Mouse (Mus musculus) erythroblast, embryonic 14.5 days (primary cell): ENCODE measurements around the gene Gnb3. TPM values are rescaled to one million over a fixed set of nuclear protein-coding genes. Genes with fewer than 3 reads are reported as not detected.

ENCODE experiments used
- H3K27me3 ChIP-seq: 2 replicates; pipeline ENCODE4 v1.6.1; 2012; ENCODE audit warnings: inconsistent platforms; ENCODE audit not compliant: control insufficient read depth
- H3K36me3 ChIP-seq: 2 replicates; pipeline ENCODE4 v1.6.1; 2012; ENCODE audit warnings: mild to moderate bottlenecking, inconsistent platforms; ENCODE audit not compliant: control insufficient read depth
- H3K4me1 ChIP-seq: 2 replicates; pipeline ENCODE4 v1.6.1; 2012; ENCODE audit warnings: inconsistent platforms; ENCODE audit not compliant: control insufficient read depth
- H3K4me3 ChIP-seq: replicated peaks from 2 replicates; pipeline ENCODE3; 2012; ENCODE audit warnings: moderate library complexity, mild to moderate bottlenecking, inconsistent platforms
- H3K9me3 ChIP-seq: 2 replicates; pipeline ENCODE4 v1.6.1; 2012; ENCODE audit warnings: low read length, inconsistent platforms, mixed read lengths; ENCODE audit not compliant: control insufficient read depth
- GATA1 ChIP-seq: IDR thresholded peaks from 2 replicates; pipeline ENCODE4 v1.6.1; 2012; ENCODE audit warnings: low read length, inconsistent platforms, mixed read lengths
- TAL1 ChIP-seq: IDR thresholded peaks from 3 replicates; pipeline ENCODE4 v1.6.1; 2012; ENCODE audit warnings: low read length, inconsistent platforms, mixed read lengths
- polyA plus RNA-seq: library from polyadenylated mRNA; stranded (reverse); fragments of >175 nt; gene quantifications from 2 replicates; pipeline ENCODE4 v1.2.3, GENCODE M21; 2012

Gnb3 gene
- polyA plus RNA-seq, result not detected in 2 replicates

- Histone ChIP-seq H3K9me3 (no peaks in the 10 kb centered on the region), H3K4me3 (no peak within 1 kb of the TSS), H3K27me3 (peaks cover 12% of the 10 kb centered on the region), H3K36me3 (peaks cover 11% of the 10 kb centered on the region), H3K4me1 (peaks cover 5% of the 10 kb centered on the region)
- no peak for TF ChIP-seq GATA1
- TF ChIP-seq TAL1, result no peak
Observed at GRCm38 (mm10) chr6:124840241-124841167, at the start of gene Gnb3. TSS of gene Gnb3 (minus strand) at chr6:124840275.

- H3K9me3 ChIP-seq, result no peaks in the 10 kb centered on the region
Observed at GRCm38 (mm10) chr6:124888555-124889125, 48.6 kb upstream of the Gnb3 start.

GRCm38 (mm10) chr6:124887986-124888385 is 47.9 kb upstream of the Gnb3 start, which contains the start of gene Cd4:
TSS of gene Cd4 (minus strand) at chr6:124888221.
- H3K4me3 ChIP-seq, result no peak within 1 kb of the TSS
- no peaks in the 10 kb centered on the region for H3K27me3 ChIP-seq
- H3K4me1 ChIP-seq, result no peaks in the 10 kb centered on the region
- TF ChIP-seq TAL1 (no peak), GATA1 (no peak)
- no peaks in the 10 kb centered on the region for H3K36me3 ChIP-seq
- no peaks in the 10 kb centered on the region for H3K9me3 ChIP-seq

More at GRCm38 (mm10) chr6:124888555-124889125, 48.6 kb upstream of the Gnb3 start:
- Histone ChIP-seq H3K27me3 (no peaks in the 10 kb centered on the region), H3K4me3 (no peak overlapping the region), H3K4me1 (no peaks in the 10 kb centered on the region), H3K36me3 (no peaks in the 10 kb centered on the region)
- no peak for TF ChIP-seq TAL1
- TF ChIP-seq GATA1, result no peak

- no peaks in the 10 kb centered on the region for H3K9me3 ChIP-seq
- H3K36me3 ChIP-seq, result no peaks in the 10 kb centered on the region
- TF ChIP-seq TAL1, result no peak
- no peak for TF ChIP-seq GATA1
- H3K4me3 ChIP-seq, result no peak overlapping the region
- H3K27me3 ChIP-seq, result peaks cover 2% of the 10 kb centered on the region
- H3K4me1 ChIP-seq, result no peaks in the 10 kb centered on the region
Observed at GRCm38 (mm10) chr6:124885956-124886381, 45.9 kb upstream of the Gnb3 start.

GRCm38 (mm10) chr6:124884714-124885500 is 44.8 kb upstream of the Gnb3 start:
- Histone ChIP-seq H3K4me3 (no peak overlapping the region), H3K9me3 (no peaks in the 10 kb centered on the region), H3K27me3 (peaks cover 2% of the 10 kb centered on the region), H3K36me3 (no peaks in the 10 kb centered on the region), H3K4me1 (no peaks in the 10 kb centered on the region)
- TF ChIP-seq TAL1 (no peak), GATA1 (no peak)

- TF ChIP-seq TAL1, result no peak
- TF ChIP-seq GATA1, result no peak
- no peaks in the 10 kb centered on the region for H3K36me3 ChIP-seq
Observed at GRCm38 (mm10) chr6:124883351-124883750, 43.3 kb upstream of the Gnb3 start.

GRCm38 (mm10) chr6:124881821-124882220 is 41.7 kb upstream of the Gnb3 start:
- Histone ChIP-seq H3K9me3 (no peaks in the 10 kb centered on the region), H3K4me3 (no peak overlapping the region), H3K27me3 (peaks cover 2% of the 10 kb centered on the region), H3K36me3 (no peaks in the 10 kb centered on the region), H3K4me1 (no peaks in the 10 kb centered on the region)
- TF ChIP-seq GATA1, result no peak
- no peak for TF ChIP-seq TAL1

More at GRCm38 (mm10) chr6:124883351-124883750, 43.3 kb upstream of the Gnb3 start:
- H3K4me1 ChIP-seq, result no peaks in the 10 kb centered on the region
- no peak overlapping the region for H3K4me3 ChIP-seq
- H3K27me3 ChIP-seq, result peaks cover 2% of the 10 kb centered on the region
- no peaks in the 10 kb centered on the region for H3K9me3 ChIP-seq

- Histone ChIP-seq H3K27me3 (peaks cover 2% of the 10 kb centered on the region), H3K36me3 (no peaks in the 10 kb centered on the region), H3K9me3 (no peaks in the 10 kb centered on the region), H3K4me3 (no peak overlapping the region), H3K4me1 (no peaks in the 10 kb centered on the region)
- TF ChIP-seq TAL1 (no peak), GATA1 (no peak)
Observed at GRCm38 (mm10) chr6:124879390-124879789, 39.3 kb upstream of the Gnb3 start.
